Mouse (Mus musculus) kidney, embryonic 14.5 days (tissue): ENCODE data around the gene Arid3a. TPM values are rescaled to one million over a fixed set of nuclear protein-coding genes. Genes with fewer than 3 reads are reported as not detected.

Experiments used
- ATAC-seq: fragments of 200-750 bp; cut with Nextera tagmentation; 2 replicates; pipeline ENCODE4 v1.8.0; 2017; ENCODE audit warnings: moderate number of reproducible peaks, mild to moderate bottlenecking, moderate TSS enrichment, moderate library complexity; ENCODE audit not compliant: low FRiP score, low TSS enrichment
- H3K27ac ChIP-seq: fragments of 300-500 bp; sonication (generic); 2 replicates; pipeline ENCODE4 v1.5.1; 2014; ENCODE audit warnings: low read depth, mild to moderate bottlenecking, low read length, moderate library complexity, mixed read lengths
- H3K27me3 ChIP-seq: fragments of 300-500 bp; sonication (generic); 2 replicates; pipeline ENCODE4 v1.6.1; 2014; ENCODE audit warnings: mild to moderate bottlenecking, low read length; ENCODE audit not compliant: control insufficient read depth, insufficient read depth
- H3K36me3 ChIP-seq: fragments of 300-500 bp; sonication (generic); 2 replicates; pipeline ENCODE4 v1.6.1; 2014; ENCODE audit warnings: low read length, mixed read lengths; ENCODE audit not compliant: control insufficient read depth, insufficient read depth
- H3K4me1 ChIP-seq: fragments of 300-500 bp; sonication (generic); 2 replicates; pipeline ENCODE4 v1.6.1; 2014; ENCODE audit warnings: low read length, mixed read lengths; ENCODE audit not compliant: control insufficient read depth, insufficient read depth
- H3K4me2 ChIP-seq: fragments of 300-500 bp; sonication (generic); replicated peaks from 2 replicates; pipeline ENCODE4 v1.6.1; 2014; ENCODE audit warnings: low read depth, mild to moderate bottlenecking, low read length
- H3K4me3 ChIP-seq: fragments of 300-500 bp; sonication (generic); 2 replicates; pipeline ENCODE4 v1.5.1; 2014; ENCODE audit warnings: mild to moderate bottlenecking, low read length
- H3K9ac ChIP-seq: fragments of 300-500 bp; sonication (generic); 2 replicates; pipeline ENCODE4 v1.6.1; 2014; ENCODE audit warnings: low read depth, mild to moderate bottlenecking, low read length, moderate library complexity
- H3K9me3 ChIP-seq: fragments of 300-500 bp; sonication (generic); 2 replicates; pipeline ENCODE4 v1.6.1; 2016; ENCODE audit warnings: low read length; ENCODE audit not compliant: control insufficient read depth
- WGBS: fragments of 180-500 bp; shearing (Covaris S2); extraction: QIAGEN DNeasy Blood & Tissue Kit; methylation state at CpG from one replicate; pipeline ENCODE4 v1.1.7; 2014; 5-methylcytosine and 5-hydroxymethylcytosine counted together
- polyA plus RNA-seq: library from polyadenylated mRNA; unstranded; fragments of >200 nt; fragmentation: Nextera tagmentation; extraction: Ambion mirVana; gene quantifications from 2 replicates; pipeline ENCODE4 v1.2.1, GENCODE M21; 2014

Gene Arid3a
- polyA plus RNA-seq, 1 experiment from 2014 or later = 12.3 TPM

- Histone ChIP-seq H3K9me3 (no peaks in the 10 kb centered on the region), H3K36me3 (peaks cover 51% of the 10 kb centered on the region), H3K27ac (no peak overlapping the region), H3K4me3 (no peak overlapping the region), H3K4me1 (peaks cover 3% of the 10 kb centered on the region; the same call in 1 of the 2 replicates), H3K9ac (peak overlapping the region; percentile 18; the same call in 1 of the 2 replicates), H3K27me3 (no peaks in the 10 kb centered on the region), H3K4me2 (no peak overlapping the region)
- ATAC-seq = peak; percentile 61; the same call in 1 of the 2 replicates
- 44% methylated on average over 20 of the region's 20 CpGs for WGBS
These were observed 29.3 kb upstream of the Arid3a start for GRCm38 (mm10) chr10:79897316-79898245.

DNA sequence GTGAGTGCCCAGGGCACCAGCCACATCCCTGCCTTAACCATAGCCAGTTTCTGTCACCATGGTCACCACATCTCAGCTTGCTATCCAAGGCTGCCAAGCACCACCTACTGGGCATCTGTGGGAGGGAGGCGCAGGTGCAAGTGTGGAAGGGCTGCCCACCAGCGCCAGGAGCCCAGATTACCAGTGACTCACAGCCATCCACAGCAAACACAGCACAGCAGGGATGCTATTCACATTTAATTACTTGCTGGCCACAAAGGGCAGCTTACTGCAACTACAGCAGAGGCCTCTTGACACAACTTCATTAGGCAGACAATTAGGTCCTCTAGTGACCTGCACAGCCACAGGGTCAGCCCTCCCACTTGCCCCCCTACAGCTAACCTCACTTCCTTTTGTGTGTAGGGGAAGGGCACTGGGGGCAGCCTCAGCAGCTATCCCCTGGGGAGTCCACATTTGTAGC, 25.9 kb upstream of the Arid3a start:
- Histone ChIP-seq H3K9me3 (no peaks in the 10 kb centered on the region), H3K4me1 (peaks cover 3% of the 10 kb centered on the region; the same call in 1 of the 2 replicates), H3K27me3 (no peaks in the 10 kb centered on the region), H3K9ac (no peak overlapping the region), H3K4me2 (no peak overlapping the region), H3K27ac (no peak overlapping the region), H3K36me3 (peaks cover 67% of the 10 kb centered on the region), H3K4me3 (no peak overlapping the region)
- ATAC-seq = no peak
- WGBS = 47% methylated on average over 2 of the region's 2 CpGs

GRCm38 (mm10) chr10:79906712-79907111, 20.1 kb upstream of the Arid3a start:
- Histone ChIP-seq H3K36me3 (peaks cover 58% of the 10 kb centered on the region), H3K9ac (no peak overlapping the region)

GRCm38 (mm10) chr10:79907415-79907814, 19.4 kb upstream of the Arid3a start:
- H3K4me1 ChIP-seq = no peaks in the 10 kb centered on the region
- peaks cover 57% of the 10 kb centered on the region for H3K36me3 ChIP-seq
- no peak overlapping the region for H3K27ac ChIP-seq
- H3K9me3 ChIP-seq = no peaks in the 10 kb centered on the region
- H3K27me3 ChIP-seq = no peaks in the 10 kb centered on the region
- no peak overlapping the region for H3K4me3 ChIP-seq
- H3K4me2 ChIP-seq = peak overlapping the region; percentile 36; the same call in 1 of the 2 replicates
- H3K9ac ChIP-seq = no peak overlapping the region
- no peak for ATAC-seq
- WGBS = 87% methylated on average over 10 of the region's 10 CpGs

More at GRCm38 (mm10) chr10:79906712-79907111, 20.1 kb upstream of the Arid3a start:
- H3K4me2 ChIP-seq = no peak overlapping the region
- no peak for ATAC-seq
- H3K4me3 ChIP-seq = no peak overlapping the region
- no peaks in the 10 kb centered on the region for H3K9me3 ChIP-seq
- no peaks in the 10 kb centered on the region for H3K4me1 ChIP-seq
- H3K27ac ChIP-seq = no peak overlapping the region
- 92% methylated on average over 9 of the region's 9 CpGs for WGBS
- H3K27me3 ChIP-seq = no peaks in the 10 kb centered on the region

DNA sequence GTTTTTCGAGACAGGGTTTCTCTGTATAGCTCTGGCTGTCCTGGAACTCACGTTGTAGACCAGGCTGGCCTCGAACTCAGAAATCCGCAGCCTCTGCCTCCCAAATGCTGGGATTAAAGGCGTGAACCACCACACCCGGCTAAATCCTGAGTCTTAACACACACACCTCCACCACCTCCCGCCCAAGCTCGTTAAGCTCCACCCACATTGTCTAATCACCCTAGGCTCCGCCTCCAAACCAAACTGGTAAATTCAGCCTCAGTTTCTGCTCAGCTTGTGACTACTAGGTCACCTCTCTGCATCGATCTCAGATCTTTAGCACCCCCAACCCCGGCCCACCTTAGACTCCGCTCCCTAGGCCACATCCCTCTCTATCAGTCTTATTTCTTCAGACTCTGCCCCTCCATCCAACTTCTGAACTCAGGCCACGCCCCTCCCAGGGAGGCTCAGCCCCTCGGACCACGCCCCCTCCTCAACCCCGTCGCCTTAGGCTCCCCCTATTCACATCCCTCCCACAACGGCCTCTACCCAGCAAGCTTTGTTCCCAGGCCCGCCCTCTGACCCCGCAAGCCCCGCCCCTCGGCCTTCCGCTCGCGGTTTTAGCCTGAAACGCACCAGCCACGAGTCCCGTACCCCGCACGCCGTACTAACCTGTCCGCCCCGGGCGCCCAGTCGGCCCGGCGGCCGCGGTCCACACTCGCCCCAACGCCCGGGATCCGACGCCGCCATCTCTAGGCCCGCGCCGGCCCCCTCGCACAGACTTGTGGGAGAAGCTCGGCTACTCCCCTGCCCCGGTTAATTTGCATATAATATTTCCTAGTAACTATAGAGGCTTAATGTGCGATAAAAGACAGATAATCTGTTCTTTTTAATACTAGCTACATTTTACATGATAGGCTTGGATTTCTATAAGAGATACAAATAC, 18.4 kb upstream of the Arid3a start, which contains the start of gene Med16:
TSS of gene Med16 (minus strand) at position 757 of the 925 bp plus-strand sequence.
- Histone ChIP-seq H3K4me1 (no peaks in the 10 kb centered on the region), H3K4me3 (peak within 1 kb of the TSS; percentile 75), H3K9me3 (no peaks in the 10 kb centered on the region), H3K27ac (peak within 1 kb of the TSS; percentile 97), H3K36me3 (peaks cover 53% of the 10 kb centered on the region), H3K27me3 (no peaks in the 10 kb centered on the region), H3K9ac (peak within 1 kb of the TSS; percentile 89), H3K4me2 (peak within 1 kb of the TSS; percentile 36)
- 1% methylated on average over 52 of the region's 52 CpGs for WGBS
- peak; percentile 96 for ATAC-seq

GRCm38 (mm10) chr10:79909092-79909922, 17.5 kb upstream of the Arid3a start:
- peak overlapping the region; percentile 31 for H3K4me2 ChIP-seq
- no peak overlapping the region; the same call in 1 of the 2 replicates for H3K9ac ChIP-seq
- WGBS = 23% methylated on average over 14 of the region's 14 CpGs
- H3K9me3 ChIP-seq = no peaks in the 10 kb centered on the region
- H3K4me1 ChIP-seq = 0 out of 2 replicates have a peak, but pooled peaks cover 3% of the 10 kb centered on the region
- H3K27ac ChIP-seq = peak overlapping the region; percentile 6; the same call in 1 of the 2 replicates
- peaks cover 47% of the 10 kb centered on the region for H3K36me3 ChIP-seq
- peak overlapping the region; percentile 75 for H3K4me3 ChIP-seq
- H3K27me3 ChIP-seq = no peaks in the 10 kb centered on the region
- ATAC-seq = peak; percentile 46; the same call in 1 of the 2 replicates

DNA sequence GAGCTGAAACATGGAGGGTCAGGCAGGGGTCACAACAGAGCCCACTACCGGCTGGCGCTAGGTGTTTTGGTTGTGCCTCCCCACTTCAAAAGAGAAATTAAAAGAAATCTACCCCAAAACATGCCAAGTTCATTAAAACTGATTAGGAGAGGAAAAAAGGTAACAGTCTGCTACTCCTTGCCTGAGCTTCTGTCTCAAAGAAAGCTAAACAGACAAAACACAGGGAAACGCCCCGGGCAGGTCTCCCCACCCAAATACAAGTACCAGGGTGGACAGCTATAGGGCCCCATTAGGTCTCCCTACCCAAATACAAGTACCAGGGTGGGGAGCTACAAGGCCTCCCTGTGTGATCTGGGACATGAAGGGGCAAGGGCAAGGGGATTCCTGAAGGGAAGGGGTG, 16.3 kb upstream of the Arid3a start, which contains the start of gene Gm26602:
TSS of gene Gm26602 (plus strand) at position 301 of the 400 bp plus-strand sequence.
- WGBS = 92% methylated on average over 4 of the region's 4 CpGs
- H3K9ac ChIP-seq = no peak within 1 kb of the TSS

DNA sequence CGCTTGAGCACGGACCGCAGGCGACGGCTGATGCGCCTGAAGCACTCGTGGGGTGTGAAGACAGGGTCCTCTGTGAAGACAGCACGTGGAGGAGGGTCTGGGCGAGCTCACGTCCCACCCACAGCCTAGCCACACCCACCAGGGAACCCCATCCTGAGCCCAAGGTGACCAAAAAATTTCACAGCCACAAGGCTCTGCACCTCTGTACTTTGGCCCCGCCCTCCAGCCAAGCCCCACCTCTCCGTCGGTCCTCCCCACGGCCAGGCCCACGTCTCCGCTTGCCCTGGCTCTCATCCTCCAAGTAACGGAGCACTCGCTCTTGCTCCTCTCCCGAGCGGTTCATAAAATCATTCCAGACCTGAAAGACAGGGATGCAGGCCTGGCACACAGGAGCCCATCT, 14.4 kb upstream of the Arid3a start:
- Histone ChIP-seq H3K27ac (no peak overlapping the region), H3K4me1 (peaks cover 5% of the 10 kb centered on the region; the same call in 1 of the 2 replicates), H3K36me3 (peaks cover 24% of the 10 kb centered on the region), H3K4me3 (no peak overlapping the region), H3K9ac (no peak overlapping the region), H3K9me3 (no peaks in the 10 kb centered on the region), H3K4me2 (no peak overlapping the region), H3K27me3 (no peaks in the 10 kb centered on the region; the same call in 1 of the 2 replicates)
- ATAC-seq = no peak
- 69% methylated on average over 20 of the region's 20 CpGs for WGBS

More for the DNA sequence above, 16.3 kb upstream of the Arid3a start, which contains the start of gene Gm26602:
- Histone ChIP-seq H3K9me3 (no peaks in the 10 kb centered on the region), H3K4me3 (no peak within 1 kb of the TSS), H3K36me3 (peaks cover 36% of the 10 kb centered on the region), H3K27me3 (no peaks in the 10 kb centered on the region), H3K4me2 (no peak within 1 kb of the TSS), H3K27ac (peak within 1 kb of the TSS; percentile 6; the same call in 1 of the 2 replicates), H3K4me1 (0 out of 2 replicates have a peak, but pooled peaks cover 5% of the 10 kb centered on the region)
- no peak for ATAC-seq
